7 mouse cellular contexts compared by ENCODE assay signal in genomic region chr7:19562643-19563410, GRCm38 (mm10). TPM values are rescaled to one million over a fixed set of nuclear protein-coding genes. Genes with fewer than 3 reads are reported as not detected.
DNase-seq lines count a peak whose midpoint lies in the region; ATAC-seq and TF ChIP-seq lines count a peak whose summit lies in the region.

Gene Ppp1r37, minus strand, starts transcription at chr7:19563076.

- TF ChIP-seq RAD21 in MEL (IDR thresholded peaks at IDR 0.05; ENCODE audit: low read depth, low read length) = no peak

- H3K9me3 ChIP-seq in E14TG2a.4 (ENCODE audit: low read length) = no peaks in the 10 kb centered on the region
- H3K9me3 ChIP-seq in MEL (replicated peaks; ENCODE audit: insufficient read depth, low read length) = no peaks in the 10 kb centered on the region
- no peaks in the 10 kb centered on the region for H3K9me3 ChIP-seq in embryonic facial prominence, embryonic 15.5 days (replicated peaks)
- H3K9me3 ChIP-seq in heart, embryonic 14.5 days (ENCODE audit: control insufficient read depth, low read length) = no peaks in the 10 kb centered on the region
- no peaks in the 10 kb centered on the region for H3K9me3 ChIP-seq in lung, postnatal 0 days (ENCODE audit: low read length)
- no peaks in the 10 kb centered on the region for H3K9me3 ChIP-seq in stomach, postnatal 0 days (ENCODE audit: control insufficient read depth, low read length)

- H3K36me3 ChIP-seq in E14TG2a.4 (ENCODE audit: insufficient read depth, low read length) (peaks cover 60% of the 10 kb centered on the region), MEL (ENCODE audit: control insufficient read depth in 1 of 2, insufficient read depth in 2 of 2, low read length in 2 of 2) (peaks cover 0 to 26% of the 10 kb centered on the region in 2 experiments; a peak in 2 of 4 replicates)
- H3K36me3 ChIP-seq in embryonic facial prominence, embryonic 15.5 days = peaks cover 25% of the 10 kb centered on the region
- H3K36me3 ChIP-seq in heart, embryonic 14.5 days (ENCODE audit: control insufficient read depth, insufficient read depth, low read length) = peaks cover 35% of the 10 kb centered on the region
- H3K36me3 ChIP-seq in lung, postnatal 0 days (ENCODE audit: insufficient read depth, low read length) = peaks cover 8% of the 10 kb centered on the region
- H3K36me3 ChIP-seq in stomach, postnatal 0 days (ENCODE audit: control insufficient read depth, insufficient read depth, low read length) = peaks cover 11% of the 10 kb centered on the region

- H3K27me3 ChIP-seq in E14TG2a.4 (ENCODE audit: insufficient read depth, low read length) (peaks cover 9% of the 10 kb centered on the region), MEL (ENCODE audit: control insufficient read depth in 1 of 2, insufficient read depth in 2 of 2, low read length in 2 of 2) (no peaks in the 10 kb centered on the region)
- H3K27me3 ChIP-seq in embryonic facial prominence, embryonic 15.5 days = no peaks in the 10 kb centered on the region
- no peaks in the 10 kb centered on the region for H3K27me3 ChIP-seq in heart, embryonic 14.5 days (ENCODE audit: control insufficient read depth, insufficient read depth, low read length)
- H3K27me3 ChIP-seq in lung, postnatal 0 days (replicated peaks; ENCODE audit: insufficient read depth, low read length) = no peaks in the 10 kb centered on the region
- no peaks in the 10 kb centered on the region for H3K27me3 ChIP-seq in stomach, postnatal 0 days (ENCODE audit: control insufficient read depth, insufficient read depth, low read length)

- peak within 1 kb of the TSS; percentile 97 for H3K4me3 ChIP-seq in E14TG2a.4 (replicated peaks; ENCODE audit: low read length)
- peak within 1 kb of the TSS; percentile 60 to 98 for H3K4me3 ChIP-seq in MEL (ENCODE audit: control insufficient read depth in 1 of 2, insufficient read depth in 1 of 2, low read depth in 2 of 2, low read length in 2 of 2)
- peak within 1 kb of the TSS; percentile 99 for H3K4me3 ChIP-seq in embryonic facial prominence, embryonic 15.5 days (replicated peaks)
- peak within 1 kb of the TSS; percentile 75 to 98 for H3K4me3 ChIP-seq in heart, embryonic 14.5 days (ENCODE audit: control insufficient read depth in 1 of 2, insufficient read depth in 1 of 2, low read depth in 1 of 2, low read length in 2 of 2)
- peak within 1 kb of the TSS; percentile 93 for H3K4me3 ChIP-seq in lung, postnatal 0 days (ENCODE audit: low read depth, low read length)
- peak within 1 kb of the TSS; percentile 92 for H3K4me3 ChIP-seq in stomach, postnatal 0 days (ENCODE audit: low read depth, low read length)

- peaks cover 77% of the 10 kb centered on the region for H3K4me1 ChIP-seq in E14TG2a.4 (replicated peaks; ENCODE audit: low read depth, low read length)
- H3K4me1 ChIP-seq in MEL (ENCODE audit: control insufficient read depth in 1 of 2, insufficient read depth in 2 of 2, low read length in 2 of 2) = peaks cover 9 to 36% of the 10 kb centered on the region in 2 experiments; a peak in 3 of 4 replicates
- peaks cover 49% of the 10 kb centered on the region for H3K4me1 ChIP-seq in embryonic facial prominence, embryonic 15.5 days
- peaks cover 12 to 42% of the 10 kb centered on the region in 2 experiments for H3K4me1 ChIP-seq in heart, embryonic 14.5 days (ENCODE audit: control insufficient read depth in 2 of 2, insufficient read depth in 2 of 2, low read length in 2 of 2)
- H3K4me1 ChIP-seq in lung, postnatal 0 days (ENCODE audit: insufficient read depth, low read depth, low read length) = peaks cover 11% of the 10 kb centered on the region
- peaks cover 11% of the 10 kb centered on the region; the same call in 1 of the 2 replicates for H3K4me1 ChIP-seq in stomach, postnatal 0 days (replicated peaks; ENCODE audit: control insufficient read depth, insufficient read depth)

- no peak for TF ChIP-seq POLR2A in MEL (IDR thresholded peaks at IDR 0.05; ENCODE audit: control insufficient read depth in 1 of 2, insufficient read depth in 1 of 2, low read depth in 1 of 2, low read length in 2 of 2, poor library complexity in 1 of 2)

- TF ChIP-seq CTCF in E14TG2a.4 (conservative IDR thresholded peaks at IDR 0.05; ENCODE audit: low read length) = no peak
- no peak for TF ChIP-seq CTCF in MEL (IDR thresholded peaks at IDR 0.05 in 2 of 3, conservative IDR thresholded peaks at IDR 0.05 in 1 of 3; ENCODE audit: control insufficient read depth in 1 of 3, insufficient read depth in 1 of 3, low read depth in 2 of 3, low read length in 3 of 3, poor library complexity in 1 of 3, severe bottlenecking in 1 of 3)
- TF ChIP-seq CTCF in lung, postnatal 0 days (IDR thresholded peaks at IDR 0.05) = no peak
- TF ChIP-seq CTCF in stomach, postnatal 0 days (IDR thresholded peaks at IDR 0.05; ENCODE audit: low read depth) = no peak

- peaks cover 42% of the 10 kb centered on the region for H3K79me2 ChIP-seq in MEL (ENCODE audit: control insufficient read depth, insufficient read depth, low read length, poor library complexity)

- peak within 1 kb of the TSS; percentile 90 for H3K4me2 ChIP-seq in embryonic facial prominence, embryonic 15.5 days (replicated peaks)
- peak within 1 kb of the TSS; percentile 95 for H3K4me2 ChIP-seq in heart, embryonic 14.5 days (ENCODE audit: low read length)
- peak within 1 kb of the TSS; percentile 94 for H3K4me2 ChIP-seq in lung, postnatal 0 days (replicated peaks; ENCODE audit: low read depth, low read length)
- peak within 1 kb of the TSS; percentile 94 for H3K4me2 ChIP-seq in stomach, postnatal 0 days (replicated peaks; ENCODE audit: low read depth)

- 2% methylated on average over 19 of the region's 19 CpGs for WGBS in embryonic facial prominence, embryonic 15.5 days
- 1% methylated on average over 19 of the region's 19 CpGs for WGBS in heart, embryonic 14.5 days
- WGBS in lung, postnatal 0 days = 3% methylated on average over 19 of the region's 19 CpGs
- WGBS in stomach, postnatal 0 days = 2% methylated on average over 19 of the region's 19 CpGs

- no peak for ATAC-seq in embryonic facial prominence, embryonic 15.5 days (ENCODE audit: insufficient number of reproducible peaks, low FRiP score, low TSS enrichment, low read depth)
- ATAC-seq in heart, embryonic 14.5 days (ENCODE audit: insufficient number of reproducible peaks, insufficient read depth, low FRiP score, low read depth) = no peak
- 0 out of 2 replicates have a peak, but pooled peaks have one; percentile 16 for ATAC-seq in lung, postnatal 0 days
- no peak for ATAC-seq in stomach, postnatal 0 days (ENCODE audit: low FRiP score, low TSS enrichment)

- DNase-seq in MEL (ENCODE audit: low read depth, low spot score) = peak; percentile 62
- peak; percentile 68 for DNase-seq in kidney, postnatal 14 days
- peak; percentile 71 for DNase-seq in lung, postnatal 0 days (ENCODE audit: low spot score)
- DNase-seq in stomach, postnatal 0 days (ENCODE audit: low spot score) = peak; percentile 54

- TF ChIP-seq EP300 in MEL (IDR thresholded peaks at IDR 0.05; ENCODE audit: low read depth in 1 of 2, low read length in 2 of 2) = no peak
- TF ChIP-seq EP300 in lung, postnatal 0 days (IDR thresholded peaks at IDR 0.05) = no peak
- no peak for TF ChIP-seq EP300 in stomach, postnatal 0 days (optimal IDR thresholded peaks at IDR 0.05)

- H3K27ac ChIP-seq in MEL (ENCODE audit: control insufficient read depth, low read depth, low read length) = peak within 1 kb of the TSS; percentile 96
- H3K27ac ChIP-seq in embryonic facial prominence, embryonic 15.5 days (replicated peaks) = peak within 1 kb of the TSS; percentile 95
- H3K27ac ChIP-seq in heart, embryonic 14.5 days (replicated peaks in 1 of 2; ENCODE audit: control insufficient read depth in 1 of 2, insufficient read depth in 1 of 2, low read depth in 2 of 2, low read length in 2 of 2) = peak within 1 kb of the TSS; percentile 87 to 88
- peak within 1 kb of the TSS; percentile 83 for H3K27ac ChIP-seq in lung, postnatal 0 days (ENCODE audit: low read length)
- H3K27ac ChIP-seq in stomach, postnatal 0 days (replicated peaks) = peak within 1 kb of the TSS; percentile 95

- H3K9ac ChIP-seq in MEL (ENCODE audit: control insufficient read depth, low read depth, low read length, poor library complexity, severe bottlenecking) = peak within 1 kb of the TSS; percentile 98
- H3K9ac ChIP-seq in embryonic facial prominence, embryonic 15.5 days = peak within 1 kb of the TSS; percentile 99
- peak within 1 kb of the TSS; percentile 97 for H3K9ac ChIP-seq in heart, embryonic 14.5 days (ENCODE audit: low read length)
- peak within 1 kb of the TSS; percentile 94 for H3K9ac ChIP-seq in lung, postnatal 0 days (replicated peaks; ENCODE audit: low read depth)
- H3K9ac ChIP-seq in stomach, postnatal 0 days (ENCODE audit: low read length) = peak within 1 kb of the TSS; percentile 95

TF ChIP-seq in MEL, 35 proteins besides CTCF, POLR2A, EP300 and RAD21:
- TF ChIP-seq CHD1 (IDR thresholded peaks at IDR 0.05; ENCODE audit: low read depth, low read length) (0 out of 2 replicates have a peak, but pooled peaks have one; percentile 41), USF1 (IDR thresholded peaks at IDR 0.05; ENCODE audit: low read depth, low read length) (0 out of 2 replicates have a peak, but pooled peaks have one; percentile 34), RCOR1 (IDR thresholded peaks at IDR 0.05; ENCODE audit: low read depth, low read length) (no peak), CHD2 (IDR thresholded peaks at IDR 0.05; ENCODE audit: low read length) (no peak), MAZ (IDR thresholded peaks at IDR 0.05; ENCODE audit: low read depth, low read length) (0 out of 2 replicates have a peak, but pooled peaks have one; percentile 31), HCFC1 (IDR thresholded peaks at IDR 0.05; ENCODE audit: low read depth, low read length) (peak; percentile 57; the same call in 1 of the 2 replicates), JUND (IDR thresholded peaks at IDR 0.05; ENCODE audit: low read depth, low read length) (no peak), ZC3H11A (IDR thresholded peaks at IDR 0.05; ENCODE audit: low read depth, low read length) (peak; percentile 22), TBP (IDR thresholded peaks at IDR 0.05; ENCODE audit: low read depth, low read length) (no peak)

RNA-seq across cellular contexts. Expression of gene Ppp1r37, which starts in this region (rescaled TPM):
- 10.0 and 13.6 TPM in 2 replicates for total RNA-seq in MEL (2012; rRNA removed)
- polyA plus RNA-seq in MEL (2012; ENCODE audit: insufficient read depth in 1 of 2, insufficient read length in 2 of 2, low read depth in 1 of 2, low replicate concordance in 2 of 2, missing spikeins in 1 of 2) = 10 to 100 TPM in 1 of 2 experiments, not detected in 1; 29.0 TPM
- 31.4 and 36.0 TPM in 2 replicates for polyA plus RNA-seq in embryonic facial prominence, embryonic 15.5 days (2015; fragmentation: Nextera tagmentation; extraction: Ambion mirVana)
- 2.9 and 5.3 TPM in 2 replicates for polyA plus RNA-seq in heart, embryonic 14.5 days (2014; fragmentation: Nextera tagmentation; extraction: Ambion mirVana)
- polyA plus RNA-seq in lung, postnatal 0 days (2015; fragmentation: Nextera tagmentation; extraction: Ambion mirVana) = 19.1 and 20.3 TPM in 2 replicates
- polyA plus RNA-seq in stomach, postnatal 0 days (2015; fragmentation: Nextera tagmentation; extraction: Ambion mirVana) = 16.5 and 21.2 TPM in 2 replicates
